Mouse (Mus musculus) neural tube, embryonic 14.5 days (tissue): ENCODE measurements around the gene Smyd3. TPM values are rescaled to one million over a fixed set of nuclear protein-coding genes. Genes with fewer than 3 reads are reported as not detected.

Experiments
- ATAC-seq: fragments of 200-750 bp; cut with Nextera tagmentation; 2 replicates; pipeline ENCODE4 v1.8.0; 2017; ENCODE audit warnings: low read depth, mild to moderate bottlenecking, moderate TSS enrichment, moderate library complexity
- H3K27ac ChIP-seq: fragments of 300-500 bp; sonication (generic); 2 replicates; pipeline ENCODE4 v1.5.1; 2014; ENCODE audit warnings: low read depth, mild to moderate bottlenecking, control low read depth, low read length, moderate library complexity, mixed read lengths
- H3K27me3 ChIP-seq: fragments of 300-500 bp; sonication (generic); 2 replicates; pipeline ENCODE4 v1.6.1; 2014; ENCODE audit warnings: low read length; ENCODE audit not compliant: control insufficient read depth, insufficient read depth
- H3K36me3 ChIP-seq: fragments of 300-500 bp; sonication (generic); 2 replicates; pipeline ENCODE4 v1.6.1; 2014; ENCODE audit warnings: low read length, mixed read lengths; ENCODE audit not compliant: control insufficient read depth, insufficient read depth
- H3K4me1 ChIP-seq: fragments of 300-500 bp; sonication (generic); 2 replicates; pipeline ENCODE4 v1.6.1; 2014; ENCODE audit warnings: low read length; ENCODE audit not compliant: control insufficient read depth, insufficient read depth
- H3K4me2 ChIP-seq: fragments of 300-500 bp; sonication (generic); 2 replicates; pipeline ENCODE4 v1.6.1; 2014; ENCODE audit warnings: mild to moderate bottlenecking, low read depth, low read length, control low read depth
- H3K4me3 ChIP-seq: fragments of 300-500 bp; sonication (generic); 2 replicates; pipeline ENCODE4 v1.5.1; 2014; ENCODE audit warnings: low read depth, low read length, control low read depth, mixed read lengths
- H3K9ac ChIP-seq: fragments of 300-500 bp; sonication (generic); replicated peaks from 2 replicates; pipeline ENCODE4 v1.6.1; 2014; ENCODE audit warnings: low read depth, mild to moderate bottlenecking, control low read depth, low read length, mixed read lengths
- H3K9me3 ChIP-seq: fragments of 300-500 bp; sonication (generic); 2 replicates; pipeline ENCODE4 v1.6.1; 2016; ENCODE audit warnings: low read length; ENCODE audit not compliant: control insufficient read depth
- WGBS: fragments of 180-500 bp; shearing (Covaris S2); extraction: QIAGEN DNeasy Blood & Tissue Kit; methylation state at CpG from one replicate; pipeline ENCODE4 v1.1.7; 2014; 5-methylcytosine and 5-hydroxymethylcytosine counted together
- polyA plus RNA-seq: library from polyadenylated mRNA; unstranded; fragments of >200 nt; fragmentation: Nextera tagmentation; extraction: Ambion mirVana; gene quantifications from 2 replicates; pipeline ENCODE4 v1.2.1, GENCODE M21; 2014

Gene Smyd3
- polyA plus RNA-seq, 1 experiment from 2014 or later, result 25.6 TPM

- H3K4me2 ChIP-seq, result no peak overlapping the region
- no peaks in the 10 kb centered on the region for H3K27me3 ChIP-seq
- no peak overlapping the region for H3K9ac ChIP-seq
- 92% methylated on average over 11 of the region's 11 CpGs for WGBS
- no peaks in the 10 kb centered on the region for H3K4me1 ChIP-seq
- H3K27ac ChIP-seq, result no peak overlapping the region
- H3K9me3 ChIP-seq, result no peaks in the 10 kb centered on the region
- no peaks in the 10 kb centered on the region for H3K36me3 ChIP-seq
- no peak for ATAC-seq
- H3K4me3 ChIP-seq, result no peak overlapping the region
These were observed 83.2 kb downstream of the Smyd3 start for GRCm38 (mm10) chr1:179434443-179435260.

- Histone ChIP-seq H3K9ac (no peak overlapping the region), H3K9me3 (no peaks in the 10 kb centered on the region), H3K36me3 (no peaks in the 10 kb centered on the region), H3K4me3 (no peak overlapping the region), H3K27ac (no peak overlapping the region), H3K27me3 (no peaks in the 10 kb centered on the region), H3K4me1 (no peaks in the 10 kb centered on the region), H3K4me2 (no peak overlapping the region)
- ATAC-seq, result no peak
- WGBS, result 90% methylated on average over 7 of the region's 7 CpGs
These were observed 84.0 kb downstream of the Smyd3 start for GRCm38 (mm10) chr1:179433828-179434227.

- Histone ChIP-seq H3K27ac (no peak overlapping the region), H3K9me3 (no peaks in the 10 kb centered on the region), H3K4me3 (no peak overlapping the region), H3K9ac (no peak overlapping the region), H3K27me3 (no peaks in the 10 kb centered on the region), H3K4me1 (no peaks in the 10 kb centered on the region), H3K36me3 (no peaks in the 10 kb centered on the region), H3K4me2 (no peak overlapping the region)
- 89% methylated on average over 8 of the region's 8 CpGs for WGBS
- ATAC-seq, result no peak
These were observed 84.5 kb downstream of the Smyd3 start for GRCm38 (mm10) chr1:179433355-179433754.

- no peak for ATAC-seq
- no peaks in the 10 kb centered on the region for H3K4me1 ChIP-seq
- no peak overlapping the region for H3K4me3 ChIP-seq
- H3K4me2 ChIP-seq, result no peak overlapping the region
- H3K36me3 ChIP-seq, result no peaks in the 10 kb centered on the region
- no peaks in the 10 kb centered on the region for H3K9me3 ChIP-seq
- no peaks in the 10 kb centered on the region for H3K27me3 ChIP-seq
- WGBS, result 64% methylated on average over 3 of the region's 3 CpGs
- no peak overlapping the region for H3K9ac ChIP-seq
- no peak overlapping the region for H3K27ac ChIP-seq
These were observed 87.8 kb downstream of the Smyd3 start for GRCm38 (mm10) chr1:179430077-179430476.

GRCm38 (mm10) chr1:179424879-179425472, 92.9 kb downstream of the Smyd3 start:
- H3K36me3 ChIP-seq, result no peaks in the 10 kb centered on the region
- H3K27ac ChIP-seq, result no peak overlapping the region
- 90% methylated on average over 12 of the region's 12 CpGs for WGBS
- no peak overlapping the region for H3K4me2 ChIP-seq
- no peaks in the 10 kb centered on the region for H3K9me3 ChIP-seq
- no peak for ATAC-seq
- no peaks in the 10 kb centered on the region for H3K27me3 ChIP-seq
- no peaks in the 10 kb centered on the region for H3K4me1 ChIP-seq
- no peak overlapping the region for H3K9ac ChIP-seq
- H3K4me3 ChIP-seq, result no peak overlapping the region

- H3K4me3 ChIP-seq, result no peak overlapping the region
- H3K9ac ChIP-seq, result no peak overlapping the region
- no peak overlapping the region for H3K4me2 ChIP-seq
- no peak overlapping the region for H3K27ac ChIP-seq
- no peaks in the 10 kb centered on the region for H3K36me3 ChIP-seq
- H3K4me1 ChIP-seq, result 0 out of 2 replicates have a peak, but pooled peaks cover 3% of the 10 kb centered on the region
- WGBS, result 73% methylated on average over 4 of the region's 4 CpGs
- H3K9me3 ChIP-seq, result no peaks in the 10 kb centered on the region
- ATAC-seq, result no peak
- no peaks in the 10 kb centered on the region for H3K27me3 ChIP-seq
These were observed 98.8 kb downstream of the Smyd3 start for GRCm38 (mm10) chr1:179419091-179419490.

GRCm38 (mm10) chr1:179408086-179408485, 109.8 kb downstream of the Smyd3 start:
- Histone ChIP-seq H3K36me3 (no peaks in the 10 kb centered on the region), H3K27ac (no peak overlapping the region), H3K27me3 (no peaks in the 10 kb centered on the region), H3K4me2 (no peak overlapping the region), H3K9ac (no peak overlapping the region), H3K9me3 (no peaks in the 10 kb centered on the region), H3K4me1 (no peaks in the 10 kb centered on the region), H3K4me3 (no peak overlapping the region)
- 88% methylated on average over 4 of the region's 4 CpGs for WGBS
- ATAC-seq, result no peak

GRCm38 (mm10) chr1:179400835-179401234, 117.0 kb downstream of the Smyd3 start:
- Histone ChIP-seq H3K4me2 (no peak overlapping the region), H3K4me1 (0 out of 2 replicates have a peak, but pooled peaks cover 6% of the 10 kb centered on the region), H3K4me3 (no peak overlapping the region), H3K9ac (no peak overlapping the region), H3K9me3 (no peaks in the 10 kb centered on the region), H3K36me3 (no peaks in the 10 kb centered on the region), H3K27me3 (no peaks in the 10 kb centered on the region), H3K27ac (no peak overlapping the region)
- 67% methylated on average over 5 of the region's 5 CpGs for WGBS
- ATAC-seq, result no peak

- Histone ChIP-seq H3K27ac (no peak overlapping the region), H3K4me1 (0 out of 2 replicates have a peak, but pooled peaks cover 6% of the 10 kb centered on the region), H3K27me3 (no peaks in the 10 kb centered on the region), H3K36me3 (no peaks in the 10 kb centered on the region), H3K4me2 (no peak overlapping the region), H3K9me3 (no peaks in the 10 kb centered on the region), H3K9ac (no peak overlapping the region), H3K4me3 (no peak overlapping the region)
- WGBS, result 80% methylated on average over 4 of the region's 4 CpGs
- ATAC-seq, result no peak
These were observed 119.2 kb downstream of the Smyd3 start for GRCm38 (mm10) chr1:179398639-179399038.
